Mouse (Mus musculus): Measurements from ENCODE around the gene Ccer2.

DNA sequence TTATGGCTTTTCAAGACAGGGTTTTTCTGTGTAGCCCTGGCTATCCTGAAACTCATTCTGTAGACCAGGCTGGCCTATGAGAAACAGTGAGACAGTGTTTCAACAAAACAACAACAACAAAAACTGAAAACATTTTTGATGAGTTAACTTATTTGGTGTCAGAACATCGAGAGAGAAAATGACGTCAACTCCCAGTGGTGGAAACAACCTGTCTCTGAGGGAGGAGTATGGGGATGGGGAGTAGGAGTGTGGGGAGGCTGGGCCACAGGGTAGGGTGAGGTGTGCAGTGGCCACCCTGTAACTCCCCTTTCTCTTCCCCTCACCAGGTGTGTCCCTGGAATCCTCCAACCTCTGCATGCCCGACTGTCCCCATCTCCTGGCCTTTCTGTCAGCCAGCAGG is 38.5 kb downstream of the Ccer2 start:
- no peak for TF ChIP-seq POLR2A (IDR thresholded peaks at IDR 0.05; ENCODE audit: borderline replicate concordance, control insufficient read depth, low read depth, low read length)
- no peak for TF ChIP-seq CTCF (IDR thresholded peaks at IDR 0.05; ENCODE audit: control insufficient read depth, insufficient read depth, low read length)
